Mouse (Mus musculus) spleen, adult 12 weeks (tissue): Measurements from ENCODE around the gene Gabbr2.
"Not testable (repeated sequence)": the region's sequence is repeated elsewhere in the genome, so short reads cannot be mapped to it uniquely, and the experiment has no call there.

ENCODE experiments used
- DNase-seq: peaks from one replicate; pipeline ENCODE4 v3.0.0; 2022; ENCODE audit warnings: low spot score

Gene Gabbr2

DNA sequence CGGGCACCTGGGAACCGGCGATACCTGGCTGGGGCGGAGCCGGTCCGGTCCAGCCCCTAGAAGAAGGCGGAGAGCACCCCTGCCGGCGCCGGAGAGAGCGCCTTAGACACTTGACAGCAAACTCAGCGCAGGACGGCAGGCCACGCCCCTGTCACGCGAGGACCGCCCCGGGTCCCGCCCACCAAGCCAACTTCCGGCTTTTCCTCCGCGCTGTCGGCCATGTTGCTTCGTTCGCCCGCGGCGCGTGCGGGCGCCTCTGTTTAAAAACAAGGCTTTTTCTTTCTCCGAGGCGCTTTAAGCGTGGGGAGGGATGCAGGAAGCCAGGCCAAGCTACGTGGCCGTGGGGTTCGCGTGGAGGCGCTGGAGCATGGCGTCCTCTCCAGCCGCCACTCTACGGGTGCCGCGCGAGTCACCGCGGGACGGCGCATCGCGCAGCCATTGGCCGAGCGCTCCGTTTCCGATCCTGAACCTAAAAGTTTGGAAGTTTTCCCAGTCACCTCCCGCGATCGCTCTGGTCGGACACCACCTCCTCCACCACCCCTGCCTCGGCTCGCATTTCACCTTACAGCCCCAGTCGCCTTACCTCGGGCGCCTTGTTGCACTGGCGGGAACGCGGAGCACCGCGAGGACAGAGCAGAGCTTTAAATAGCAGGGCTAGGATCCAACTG, 341.5 kb downstream of the Gabbr2 start, which contains the start of gene Tbc1d2:
Gene Tbc1d2 (minus strand): TSS at position 124 of the 668 bp plus-strand sequence.
- peak; percentile 88 for DNase-seq

DNA sequence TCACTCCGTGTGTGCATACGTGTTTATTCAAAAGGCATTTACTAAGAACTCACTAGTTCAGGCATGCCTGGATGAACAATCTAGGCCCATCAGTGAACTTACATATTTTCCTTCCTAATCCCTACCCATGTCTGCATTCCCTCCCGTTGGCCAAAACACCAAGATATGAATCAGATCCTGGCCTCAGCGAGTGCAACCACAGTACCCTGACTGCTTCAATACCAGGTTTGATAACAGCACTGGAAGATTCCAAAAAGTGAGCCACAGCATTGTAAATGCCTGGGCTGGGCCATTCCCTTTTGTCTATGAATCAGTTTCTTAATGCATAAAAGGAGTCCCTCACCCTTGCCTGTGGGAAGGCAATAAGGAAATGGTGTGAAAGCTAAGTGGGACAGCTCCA, 342.5 kb downstream of the Gabbr2 start:
- no peak for DNase-seq

DNA sequence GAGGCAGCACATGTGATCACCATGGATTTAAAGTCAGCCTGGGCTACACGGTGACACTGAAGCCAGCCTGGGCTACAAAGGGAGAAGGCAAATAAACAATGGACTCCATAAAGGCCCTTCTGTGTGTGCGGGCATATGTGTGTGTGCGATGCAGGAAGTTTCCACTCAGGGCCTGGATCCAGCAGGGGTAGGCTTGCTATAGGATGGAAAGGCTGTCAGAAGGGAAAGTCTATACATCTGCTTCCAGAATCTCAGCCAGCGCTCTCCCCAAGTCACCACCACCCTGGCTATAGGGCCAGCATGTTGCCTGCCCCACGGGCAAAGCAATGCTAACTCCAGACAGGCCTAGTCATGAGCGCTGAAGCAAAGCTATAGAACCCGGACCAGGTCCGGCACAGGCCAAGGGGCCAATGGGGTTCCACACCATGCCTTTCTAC, 348.0 kb downstream of the Gabbr2 start:
- DNase-seq, result no peak

DNA sequence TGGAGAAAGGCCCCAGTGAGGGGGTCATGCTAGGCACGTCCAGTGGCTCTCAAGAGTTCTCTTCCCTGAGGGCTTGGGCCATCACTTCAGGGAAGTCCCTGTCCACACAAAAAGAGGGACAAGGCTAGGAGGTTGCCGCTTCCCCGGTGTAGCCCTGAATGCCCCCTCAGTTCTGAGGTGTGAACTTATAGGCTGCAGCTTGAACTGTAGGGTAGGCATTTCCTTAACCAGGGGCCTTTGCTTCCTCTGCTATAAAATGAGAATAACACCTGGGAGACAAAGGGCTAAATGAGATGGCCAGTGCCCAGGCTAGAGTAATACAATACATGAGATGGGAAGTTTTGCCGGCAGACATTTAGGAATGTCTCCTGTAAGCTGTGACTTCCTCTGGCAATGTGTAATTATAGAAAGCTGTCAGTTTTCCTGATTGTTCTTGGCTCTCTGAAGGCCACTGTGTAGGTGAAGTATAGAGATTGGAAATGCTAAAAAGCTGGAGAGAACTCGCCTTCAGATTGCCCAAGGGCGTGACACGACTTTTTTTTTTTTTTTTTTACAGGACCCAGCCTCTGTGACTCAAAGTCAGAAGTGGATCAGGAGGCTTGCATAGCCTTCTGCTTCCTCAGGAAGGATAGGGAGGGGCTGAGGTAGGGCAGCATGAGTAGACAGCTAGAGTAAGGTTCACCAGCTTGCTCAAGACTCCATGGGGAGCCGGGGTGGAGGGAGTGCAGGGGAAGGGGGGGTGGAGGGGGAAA, 348.6 kb downstream of the Gabbr2 start:
- DNase-seq, result no peak

DNA sequence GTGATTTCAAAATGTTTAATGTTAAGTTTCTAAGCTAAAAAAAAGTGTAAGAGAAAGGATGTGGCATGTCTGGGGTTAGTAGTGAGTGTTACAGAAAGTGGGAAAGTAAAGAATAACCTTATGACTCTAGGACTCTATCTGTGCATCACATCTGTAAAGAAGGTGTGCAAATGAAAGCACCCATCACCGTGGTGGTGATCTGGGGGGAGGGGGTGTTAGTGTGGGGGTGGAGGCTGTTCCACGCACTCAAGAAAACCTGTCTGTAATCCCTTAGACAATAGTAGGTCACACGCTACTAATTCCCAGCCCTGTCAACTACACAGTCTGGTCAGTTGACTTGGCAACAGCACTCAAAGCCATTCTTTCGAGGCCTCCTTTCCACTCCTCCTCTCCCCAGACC, 350.4 kb downstream of the Gabbr2 start:
- DNase-seq, result no peak

DNA sequence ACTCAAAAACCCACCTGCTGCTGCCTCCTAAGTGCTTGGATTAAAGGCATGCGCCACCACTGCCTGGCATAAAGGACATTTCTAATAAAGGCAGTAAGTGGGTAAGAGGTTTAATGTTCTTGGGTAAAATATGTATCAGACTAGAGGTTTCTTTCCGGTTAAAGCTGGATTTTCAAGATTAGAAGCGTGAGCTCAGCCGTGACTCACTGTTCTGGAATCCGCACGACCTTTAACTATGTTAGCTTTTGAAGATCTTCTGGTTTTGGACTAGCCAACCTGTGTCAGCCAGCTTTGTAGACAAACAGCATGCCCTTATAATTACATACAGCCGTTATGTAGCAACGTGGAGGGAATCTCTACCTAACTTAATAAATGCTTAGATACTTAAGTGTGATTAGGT, 351.8 kb downstream of the Gabbr2 start:
- DNase-seq, result no peak

DNA sequence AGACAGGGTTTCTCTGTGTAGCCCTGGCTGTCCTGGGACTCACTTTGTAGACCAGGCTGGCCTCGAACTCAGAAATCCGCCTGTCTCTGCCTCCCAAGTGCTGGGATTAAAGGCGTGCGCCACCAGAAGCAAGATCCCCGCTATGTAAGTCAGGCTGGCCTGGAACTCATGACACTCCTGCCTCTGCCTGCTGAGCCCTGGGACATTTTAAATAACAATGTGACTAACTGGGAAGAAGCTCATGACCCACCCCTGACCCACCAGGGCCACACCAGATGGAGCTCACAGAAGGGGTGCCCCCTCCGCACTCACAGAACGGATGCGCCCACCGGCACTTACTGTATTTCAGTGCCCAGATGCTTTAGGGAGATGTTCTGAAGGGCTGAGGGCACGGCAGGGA, 354.4 kb downstream of the Gabbr2 start:
- not testable (repeated sequence) for DNase-seq

DNA sequence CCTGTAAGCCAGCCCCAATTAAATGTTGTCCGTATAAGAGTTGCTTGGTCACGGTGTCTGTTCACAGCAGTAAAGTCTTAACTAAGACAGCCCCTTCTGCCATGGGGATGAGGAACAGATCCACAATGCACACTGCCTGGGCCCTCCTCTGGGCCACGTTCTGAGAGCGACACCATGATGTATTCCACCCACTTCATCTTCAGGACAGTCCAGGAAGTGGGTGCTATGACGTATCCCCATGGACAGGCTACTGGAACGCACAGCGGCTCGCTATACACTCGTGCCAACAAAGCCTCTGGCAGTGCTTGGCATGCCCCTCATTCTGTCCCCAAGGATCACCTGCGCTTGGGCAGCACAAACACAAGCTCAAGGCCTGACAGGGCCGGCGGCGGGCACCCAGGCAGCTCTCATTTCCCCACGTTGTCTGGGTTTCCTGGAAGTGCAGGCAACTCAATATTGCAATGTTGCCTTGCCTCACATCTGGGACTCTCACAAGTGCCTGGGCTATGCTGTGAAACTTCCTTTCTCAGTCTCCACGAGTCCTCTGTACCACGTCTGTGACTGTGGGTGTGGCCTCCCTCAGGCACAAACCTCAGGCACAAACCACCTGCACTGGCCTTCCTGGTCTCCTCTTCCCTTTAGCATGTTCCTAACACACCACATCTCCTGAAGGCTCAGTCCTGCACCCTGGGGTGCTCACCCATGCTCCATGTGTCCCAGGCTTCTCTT, 355.8 kb downstream of the Gabbr2 start:
- DNase-seq, result no peak

DNA sequence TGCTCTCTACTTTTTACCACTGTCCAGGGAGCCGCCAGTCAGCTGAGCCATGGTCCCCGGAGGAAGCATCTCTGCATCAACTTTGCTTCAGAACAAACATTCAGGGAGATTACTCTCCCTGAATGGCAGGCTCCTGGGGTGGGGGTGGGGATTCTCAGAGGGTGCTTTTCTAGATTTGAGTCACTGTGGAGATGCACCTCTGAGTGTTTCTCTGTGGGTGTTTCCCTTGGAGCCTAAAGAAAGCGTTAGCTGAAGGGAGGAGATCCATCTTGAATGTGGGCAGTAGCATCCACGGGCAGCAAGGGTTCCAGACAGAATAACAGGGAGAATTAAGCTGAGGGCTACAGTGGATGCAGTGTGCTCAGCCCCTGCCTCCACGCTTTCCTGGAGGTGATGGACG, 356.8 kb downstream of the Gabbr2 start:
- DNase-seq, result no peak

DNA sequence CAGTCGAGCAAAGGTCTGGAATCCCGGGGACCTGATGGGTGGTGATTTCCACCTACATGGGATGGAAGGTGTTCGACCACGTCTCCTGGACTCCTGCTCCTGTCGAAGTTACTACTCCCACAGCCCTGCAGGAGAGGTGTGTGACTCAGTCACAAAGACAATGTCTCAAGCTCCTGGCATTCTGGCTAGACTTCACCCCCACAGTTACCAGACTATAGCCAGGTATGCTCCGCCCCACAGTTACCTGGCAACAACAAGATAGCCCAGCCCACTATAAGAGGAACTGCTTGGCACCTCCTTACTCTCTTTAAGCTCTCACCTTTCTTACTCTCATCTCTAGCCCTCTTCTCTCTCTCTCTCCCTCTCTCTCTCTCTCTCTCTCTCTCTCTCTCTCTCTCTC, 358.1 kb downstream of the Gabbr2 start:
- not testable (repeated sequence) for DNase-seq

DNA sequence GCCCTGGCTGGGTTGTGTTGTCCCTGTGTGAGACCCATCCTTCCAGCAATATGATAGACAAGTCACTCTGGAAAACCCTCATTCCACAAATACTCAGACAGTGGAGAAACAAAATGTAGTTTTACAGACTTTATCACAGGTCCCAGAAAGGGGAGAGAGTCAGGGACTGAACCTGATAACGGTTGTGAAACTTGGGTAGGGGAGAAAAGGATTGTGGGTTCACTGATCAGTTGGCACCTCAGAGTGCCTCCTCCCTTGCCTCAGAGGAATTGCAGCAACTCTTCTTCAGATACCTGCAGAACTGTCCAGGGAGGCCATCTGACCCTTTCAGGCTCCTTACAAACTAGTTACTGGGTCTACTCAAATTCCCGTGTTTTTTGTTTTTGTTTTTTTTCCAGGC, 359.2 kb downstream of the Gabbr2 start:
- no peak for DNase-seq

DNA sequence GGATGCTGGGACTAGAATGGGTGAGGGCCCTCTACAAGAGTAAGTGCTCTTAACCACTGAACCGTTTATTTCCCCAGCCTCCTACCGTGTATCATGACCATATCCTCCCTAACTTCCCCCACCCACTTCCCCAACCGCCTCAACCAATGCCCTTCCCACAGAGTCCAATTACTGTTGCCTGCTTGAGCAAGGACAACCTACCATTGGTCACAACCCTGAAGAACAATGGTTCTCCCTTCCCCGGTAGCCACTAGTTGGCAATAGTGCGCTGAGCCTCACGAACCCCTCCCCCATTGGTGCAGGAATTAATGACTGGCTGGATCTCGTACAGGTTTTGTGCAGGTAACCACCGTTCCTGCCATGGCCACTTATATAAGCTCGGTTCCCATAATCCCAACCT, 361.3 kb downstream of the Gabbr2 start:
- no peak for DNase-seq

DNA sequence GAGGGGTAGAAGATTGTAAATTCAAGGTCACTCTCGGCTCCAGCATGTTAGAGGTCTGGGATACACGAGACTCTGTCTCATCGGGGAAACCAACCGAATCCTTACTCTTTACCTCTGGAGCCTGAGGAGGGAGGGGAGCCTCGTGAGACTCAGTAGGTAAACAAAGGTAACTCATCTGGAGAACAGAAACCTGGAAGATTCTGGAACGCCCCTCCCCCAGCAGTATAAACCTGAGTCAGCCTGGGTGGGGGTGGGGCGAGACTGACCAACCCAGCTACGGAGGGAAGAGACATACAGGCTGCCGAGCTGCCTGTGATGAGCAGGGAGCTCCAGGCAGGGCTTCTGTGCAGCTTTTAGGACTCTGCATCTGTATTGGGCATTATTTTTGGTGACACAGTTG, 362.8 kb downstream of the Gabbr2 start:
- no peak for DNase-seq

DNA sequence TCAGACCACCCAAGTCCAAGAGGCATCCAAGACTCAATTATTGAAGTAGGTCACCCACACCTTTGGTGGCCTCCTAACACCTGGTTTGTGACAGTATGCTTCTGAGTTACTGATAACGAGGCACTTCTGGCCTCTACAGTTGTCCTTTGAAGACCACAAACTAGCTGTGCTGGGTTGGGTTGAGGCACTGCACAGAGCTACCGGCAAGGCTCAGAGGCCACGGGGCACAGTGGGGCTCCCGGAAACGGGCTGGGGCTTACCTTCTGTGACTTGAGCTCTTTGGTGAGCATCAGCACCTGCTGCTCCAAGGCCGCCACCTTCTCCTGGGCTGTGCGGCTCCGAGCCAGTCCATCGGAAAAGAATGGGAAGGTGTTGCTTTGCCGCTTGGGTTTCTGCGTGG, 363.6 kb downstream of the Gabbr2 start:
- DNase-seq, result no peak

DNA sequence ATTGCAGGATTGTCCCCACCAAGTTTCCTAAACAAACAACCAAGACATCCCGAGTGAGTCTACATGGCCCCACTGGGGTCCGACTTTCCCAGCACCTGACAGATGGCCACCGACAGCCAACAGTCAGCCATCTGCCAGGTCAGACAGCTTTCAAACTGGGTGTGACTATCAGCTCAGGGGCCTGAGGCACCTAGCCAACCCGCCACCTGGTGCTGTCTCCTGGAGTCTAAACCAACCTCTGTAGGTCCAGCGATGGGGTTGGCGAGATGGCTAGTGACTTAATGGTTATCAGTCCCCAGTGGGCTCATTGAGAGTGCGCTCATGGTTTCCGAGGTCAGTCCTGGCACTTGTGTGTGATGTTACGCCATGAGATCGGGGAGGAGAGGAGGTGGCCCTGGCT, 366.6 kb downstream of the Gabbr2 start:
- no peak for DNase-seq

DNA sequence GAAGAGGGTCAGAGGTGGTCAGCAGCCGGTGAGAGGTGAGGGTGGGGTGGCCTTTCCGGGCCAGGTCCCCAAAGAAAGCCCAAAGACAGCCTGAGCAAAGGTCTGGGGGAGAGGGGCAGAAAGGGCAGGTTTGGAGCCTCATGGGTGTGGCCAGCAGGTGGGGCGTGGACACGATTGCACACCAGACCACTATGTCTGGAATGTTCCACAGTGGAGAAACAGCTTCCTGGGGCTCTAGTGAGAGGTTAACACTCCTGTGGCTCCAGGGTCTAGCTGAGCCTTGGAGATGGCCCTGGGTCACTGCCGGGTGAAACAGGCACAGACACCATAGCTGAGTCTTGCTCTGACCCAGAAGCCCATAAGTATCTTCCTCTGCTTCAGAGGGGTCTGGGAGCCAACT, 368.7 kb downstream of the Gabbr2 start:
- no peak for DNase-seq

DNA sequence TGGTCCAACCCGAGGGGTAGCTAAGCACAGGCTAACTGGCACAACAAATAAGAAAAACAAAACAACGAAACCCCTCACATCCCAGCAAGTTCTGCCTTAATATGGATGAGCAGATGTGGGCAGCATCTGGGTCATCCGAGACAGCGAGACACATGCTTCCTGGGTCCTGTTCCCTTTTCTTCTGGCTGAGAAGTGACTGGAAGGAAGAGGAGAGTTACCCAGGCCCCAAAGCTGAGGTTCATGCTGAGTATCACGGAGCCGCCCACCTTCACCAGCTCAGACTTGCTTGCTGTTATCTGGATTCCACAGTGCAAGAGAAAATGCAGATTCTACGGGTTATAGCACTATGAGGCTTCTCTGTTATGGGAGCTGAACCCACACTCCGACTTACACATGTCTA, 370.7 kb downstream of the Gabbr2 start:
- DNase-seq, result no peak

DNA sequence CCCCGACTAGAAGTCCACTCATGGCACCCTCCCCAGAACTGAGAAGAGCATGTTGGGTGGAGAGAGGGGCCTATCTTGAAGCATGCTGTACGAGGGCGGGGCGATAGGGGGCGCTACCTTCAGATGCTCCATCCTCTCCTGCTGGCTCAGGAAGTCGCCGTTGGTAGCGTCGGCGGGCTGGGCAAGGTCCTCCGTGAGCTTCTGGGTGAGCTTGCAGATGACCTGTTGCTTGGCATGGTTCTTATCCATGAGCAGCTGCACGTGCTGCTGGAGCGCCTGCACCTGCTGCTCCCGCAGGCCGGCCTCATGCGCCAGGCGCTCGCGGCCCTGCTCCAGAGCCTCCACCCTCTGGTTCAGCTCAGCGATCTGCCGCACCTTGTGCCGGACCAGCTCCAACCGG, 371.3 kb downstream of the Gabbr2 start:
- DNase-seq, result no peak

DNA sequence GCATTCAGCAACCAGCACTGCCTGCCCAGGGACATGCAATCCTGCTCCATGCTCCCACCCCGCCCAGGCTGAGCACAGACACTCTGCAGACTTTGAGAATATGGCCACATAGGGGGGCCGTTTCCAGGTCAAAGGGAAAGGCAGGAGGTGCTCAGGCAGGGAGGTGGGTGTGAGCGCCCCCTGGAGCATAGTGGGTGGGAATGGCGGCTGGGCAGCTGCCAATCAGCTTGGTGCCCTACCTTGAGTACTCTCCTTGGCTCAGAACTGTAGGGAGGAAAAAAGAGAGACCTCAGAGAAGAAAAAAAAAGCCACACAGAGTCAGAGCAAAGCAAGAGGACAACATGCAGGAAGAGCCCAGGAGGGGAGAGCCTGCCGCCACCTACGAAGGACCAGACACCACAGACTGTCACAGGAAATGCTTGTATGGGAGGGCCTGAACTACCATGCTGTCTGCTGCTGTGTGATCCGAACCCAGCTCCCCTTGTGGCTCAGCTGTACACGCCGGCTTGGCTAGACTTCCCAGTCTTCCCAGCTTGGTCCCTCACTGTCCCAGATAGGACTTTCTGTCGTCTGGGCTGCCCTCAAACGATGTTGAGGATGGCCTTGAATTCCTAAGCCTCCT, 373.4 kb downstream of the Gabbr2 start:
- DNase-seq, result no peak

DNA sequence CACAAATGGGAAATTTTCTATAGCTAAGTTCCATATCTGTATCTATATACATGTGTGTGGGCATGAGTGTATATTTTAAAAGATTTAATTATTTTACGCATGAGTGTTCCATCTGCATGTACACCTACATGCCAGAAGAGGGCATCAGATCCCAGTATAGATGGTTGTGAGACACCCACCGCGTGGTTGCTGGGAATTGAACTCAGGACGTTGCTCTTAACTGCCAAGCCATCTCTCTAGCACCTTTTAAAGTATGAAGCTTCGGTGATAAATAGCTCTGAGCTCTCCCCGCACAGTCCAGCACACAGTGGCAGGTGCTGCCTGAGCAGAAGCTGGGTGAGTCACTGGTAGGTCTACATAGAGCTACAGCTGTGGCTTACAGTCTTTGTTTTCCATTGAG, 374.3 kb downstream of the Gabbr2 start:
- DNase-seq, result no peak

DNA sequence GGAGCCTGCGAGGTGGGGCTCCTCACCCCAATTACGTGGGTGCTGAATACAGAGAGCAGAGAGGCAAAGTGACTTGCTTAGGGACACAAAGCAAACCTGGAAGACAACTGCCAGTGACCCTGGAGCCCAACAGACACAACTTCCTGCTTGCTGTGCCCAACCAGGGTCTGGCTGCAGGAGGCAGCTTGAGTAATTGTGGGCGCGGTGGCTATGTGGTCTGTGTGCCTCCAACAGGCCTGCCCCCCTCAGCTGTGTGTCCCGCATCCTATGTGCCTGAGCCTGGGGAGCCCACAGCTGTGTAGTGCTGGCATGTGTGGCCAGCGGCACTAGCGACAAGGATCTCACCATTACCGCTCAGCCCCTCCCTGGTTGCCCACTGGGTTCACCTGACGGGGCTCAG, 377.0 kb downstream of the Gabbr2 start:
- no peak for DNase-seq

DNA sequence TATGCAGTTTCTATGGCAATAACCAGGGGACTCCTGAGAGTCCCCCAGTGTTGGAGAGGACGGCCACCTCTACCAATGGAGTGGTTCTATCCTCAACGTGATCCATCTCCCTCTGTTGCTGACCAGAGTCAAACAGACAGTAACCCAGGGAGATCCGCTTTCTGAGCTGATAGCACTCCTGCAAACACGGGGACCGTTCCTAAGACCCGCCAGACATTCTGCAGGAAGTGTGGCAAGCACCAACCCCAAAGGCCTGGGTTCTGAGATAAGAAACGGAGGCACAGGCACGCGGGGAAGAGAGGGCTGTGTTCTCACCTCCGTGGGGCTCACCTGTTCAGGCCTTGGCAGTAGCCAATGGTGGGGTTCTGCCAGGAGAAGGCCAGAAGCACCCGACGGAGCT, 378.1 kb downstream of the Gabbr2 start:
- DNase-seq, result no peak
